Mouse (Mus musculus) heart, embryonic 11.5 days (tissue): ENCODE data around the gene Ttc8. TPM values are rescaled to one million over a fixed set of nuclear protein-coding genes. Genes with fewer than 3 reads are reported as not detected.

ENCODE experiments used
- ATAC-seq: fragments of 200-750 bp; cut with Nextera tagmentation; replicated peaks from 2 replicates; pipeline ENCODE4 v1.8.0; 2017; ENCODE audit warnings: moderate library complexity; ENCODE audit not compliant: insufficient number of reproducible peaks, low FRiP score, low TSS enrichment
- H3K27ac ChIP-seq: fragments of 300-500 bp; sonication (generic); 2 replicates; pipeline ENCODE4 v1.5.1; 2014; ENCODE audit warnings: mild to moderate bottlenecking, low read depth, low read length
- H3K27me3 ChIP-seq: fragments of 300-500 bp; sonication (generic); 2 replicates; pipeline ENCODE4 v1.6.1; 2014; ENCODE audit warnings: mild to moderate bottlenecking, low read length, mixed read lengths; ENCODE audit not compliant: control insufficient read depth, insufficient read depth
- H3K36me3 ChIP-seq: fragments of 300-500 bp; sonication (generic); 2 replicates; pipeline ENCODE4 v1.6.1; 2014; ENCODE audit warnings: mild to moderate bottlenecking, low read length, moderate library complexity, mixed read lengths; ENCODE audit not compliant: control insufficient read depth, insufficient read depth
- H3K4me1 ChIP-seq: fragments of 300-500 bp; sonication (generic); 2 replicates; pipeline ENCODE4 v1.6.1; 2014; ENCODE audit warnings: low read length; ENCODE audit not compliant: control insufficient read depth, insufficient read depth
- H3K4me2 ChIP-seq: fragments of 300-500 bp; sonication (generic); 2 replicates; pipeline ENCODE4 v1.6.1; 2014; ENCODE audit warnings: mild to moderate bottlenecking, moderate library complexity
- H3K4me3 ChIP-seq: fragments of 300-500 bp; sonication (generic); 2 replicates; pipeline ENCODE4 v1.5.1; 2014; ENCODE audit warnings: low read depth, low read length
- H3K9ac ChIP-seq: fragments of 300-500 bp; sonication (generic); 2 replicates; pipeline ENCODE4 v1.6.1; 2014; ENCODE audit warnings: mild to moderate bottlenecking, low read depth, low read length, moderate library complexity
- H3K9me3 ChIP-seq: fragments of 300-500 bp; sonication (generic); replicated peaks from 2 replicates; pipeline ENCODE4 v1.6.1; 2016; ENCODE audit warnings: low read length; ENCODE audit not compliant: control insufficient read depth
- WGBS: fragments of 180-500 bp; shearing (Covaris S2); extraction: QIAGEN DNeasy Blood & Tissue Kit; methylation state at CpG from one replicate; pipeline ENCODE4 v1.1.7; 2014; ENCODE audit not compliant: insufficient replicate concordance; 5-methylcytosine and 5-hydroxymethylcytosine counted together
- polyA plus RNA-seq: library from polyadenylated mRNA; unstranded; fragments of >200 nt; fragmentation: Nextera tagmentation; extraction: Ambion mirVana; gene quantifications from 2 replicates; pipeline ENCODE4 v1.2.1, GENCODE M21; 2014

The Ttc8 gene
- polyA plus RNA-seq, 1 experiment from 2014 or later = 17.4 TPM

- H3K4me2 ChIP-seq = no peak overlapping the region
- WGBS = 86% methylated on average over 3 of the region's 3 CpGs
- no peak overlapping the region for H3K27ac ChIP-seq
- no peaks in the 10 kb centered on the region for H3K27me3 ChIP-seq
- H3K9me3 ChIP-seq = no peaks in the 10 kb centered on the region
- H3K4me3 ChIP-seq = no peak overlapping the region
- ATAC-seq = no peak
- no peak overlapping the region for H3K9ac ChIP-seq
- peaks cover 2% of the 10 kb centered on the region; the same call in 1 of the 2 replicates for H3K36me3 ChIP-seq
- no peaks in the 10 kb centered on the region for H3K4me1 ChIP-seq
These were observed 60.7 kb downstream of the Ttc8 start for GRCm38 (mm10) chr12:98981081-98981480.

DNA sequence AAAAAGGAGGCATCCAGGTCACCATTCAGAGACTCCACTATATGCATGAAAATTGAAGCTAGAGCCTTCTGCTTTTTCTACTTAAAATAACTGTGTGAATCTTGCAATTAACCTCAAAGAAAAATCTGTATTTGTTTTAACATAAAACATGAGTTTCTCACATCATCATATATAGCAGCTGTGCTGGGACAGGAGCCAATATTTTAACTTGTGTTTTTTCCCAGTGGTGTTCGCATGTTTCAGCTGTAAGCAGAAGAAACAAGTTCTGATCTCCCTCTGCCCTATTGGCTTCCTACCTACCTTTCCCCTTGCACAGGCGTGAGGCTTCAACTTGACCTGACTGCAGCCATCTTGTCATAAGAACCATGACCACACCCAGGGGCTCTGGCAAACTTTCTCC, 64.4 kb downstream of the Ttc8 start:
- H3K9ac ChIP-seq = no peak overlapping the region
- H3K27ac ChIP-seq = no peak overlapping the region
- ATAC-seq = no peak
- H3K27me3 ChIP-seq = no peaks in the 10 kb centered on the region
- H3K9me3 ChIP-seq = no peaks in the 10 kb centered on the region
- H3K4me3 ChIP-seq = no peak overlapping the region
- no peak overlapping the region for H3K4me2 ChIP-seq
- H3K36me3 ChIP-seq = no peaks in the 10 kb centered on the region
- WGBS = 88% methylated on average over 2 of the region's 2 CpGs
- H3K4me1 ChIP-seq = no peaks in the 10 kb centered on the region

DNA sequence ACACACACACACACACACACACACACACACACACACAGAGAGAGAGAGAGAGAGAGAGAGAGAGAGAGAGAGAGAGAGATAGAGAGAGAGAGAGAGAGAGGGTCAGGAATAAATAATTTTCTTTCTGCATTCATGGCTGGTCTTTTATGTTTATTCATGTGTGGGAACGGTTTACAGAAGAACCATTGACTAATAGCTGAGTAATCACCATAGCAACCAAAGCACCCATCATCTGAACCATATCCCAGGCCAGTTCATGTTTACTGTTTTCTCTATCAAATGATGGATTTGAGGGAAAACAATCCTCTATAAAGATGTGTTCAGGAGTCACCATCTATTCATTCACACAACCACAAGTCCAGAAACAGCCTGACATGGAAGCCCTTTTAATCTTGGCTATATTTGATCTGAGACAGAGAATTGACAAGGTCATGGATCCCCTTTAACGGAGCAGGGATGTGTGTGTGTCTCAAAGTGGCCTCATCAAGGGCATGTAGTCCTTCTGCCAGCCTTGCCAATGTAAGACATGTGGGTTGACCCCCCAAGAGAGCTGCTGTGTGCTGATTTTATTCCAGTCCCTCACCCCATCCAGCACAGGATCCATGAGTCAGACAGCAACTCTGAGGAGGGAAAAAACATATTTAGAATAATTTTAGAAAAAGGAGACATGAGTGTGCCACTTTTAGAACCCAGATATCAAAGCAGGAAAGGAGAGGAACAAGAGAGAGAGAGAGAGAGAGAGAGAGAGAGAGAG, 70.9 kb downstream of the Ttc8 start:
- Histone ChIP-seq H3K9me3 (no peaks in the 10 kb centered on the region), H3K4me1 (no peaks in the 10 kb centered on the region), H3K27ac (no peak overlapping the region), H3K9ac (no peak overlapping the region), H3K36me3 (no peaks in the 10 kb centered on the region), H3K27me3 (no peaks in the 10 kb centered on the region), H3K4me2 (no peak overlapping the region), H3K4me3 (no peak overlapping the region)
- WGBS = 75% methylated on average over 2 of the region's 2 CpGs
- ATAC-seq = no peak

DNA sequence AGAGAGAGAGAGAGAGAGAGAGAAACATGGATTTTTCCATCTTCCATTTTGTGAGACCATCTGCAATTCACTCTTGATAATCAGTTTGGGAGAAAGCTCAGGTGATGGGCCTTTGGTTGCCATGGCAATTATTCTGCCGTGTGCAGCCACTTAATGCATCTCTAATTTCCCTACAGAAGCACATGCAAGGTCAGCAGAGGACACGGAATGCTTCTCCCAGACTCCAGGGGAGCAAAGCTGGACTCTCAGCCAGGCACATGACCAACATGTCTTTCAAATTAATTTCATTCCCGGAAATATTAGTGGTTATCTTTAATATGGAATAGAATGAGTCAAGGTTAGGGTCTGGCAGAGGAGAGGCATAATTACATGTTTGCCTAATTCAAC, 71.4 kb downstream of the Ttc8 start:
- Histone ChIP-seq H3K4me3 (no peak overlapping the region), H3K9me3 (no peaks in the 10 kb centered on the region)
- WGBS = 83% methylated on average over 3 of the region's 3 CpGs

GRCm38 (mm10) chr12:98993736-98994135, 73.4 kb downstream of the Ttc8 start:
- WGBS = 89% methylated on average over 2 of the region's 2 CpGs

More for the DNA sequence above, 71.4 kb downstream of the Ttc8 start:
- Histone ChIP-seq H3K4me2 (no peak overlapping the region), H3K27ac (no peak overlapping the region), H3K36me3 (no peaks in the 10 kb centered on the region), H3K27me3 (no peaks in the 10 kb centered on the region), H3K4me1 (no peaks in the 10 kb centered on the region), H3K9ac (no peak overlapping the region)
- no peak for ATAC-seq

GRCm38 (mm10) chr12:98994366-98994765, 74.0 kb downstream of the Ttc8 start:
- no peak overlapping the region for H3K9ac ChIP-seq
- no peak overlapping the region for H3K27ac ChIP-seq
- no peak overlapping the region for H3K4me2 ChIP-seq
- no peaks in the 10 kb centered on the region for H3K4me1 ChIP-seq
- H3K4me3 ChIP-seq = no peak overlapping the region
- WGBS = 77% methylated on average over 3 of the region's 3 CpGs
- H3K36me3 ChIP-seq = no peaks in the 10 kb centered on the region
- H3K27me3 ChIP-seq = no peaks in the 10 kb centered on the region
- no peak for ATAC-seq
- no peaks in the 10 kb centered on the region for H3K9me3 ChIP-seq

More at GRCm38 (mm10) chr12:98993736-98994135, 73.4 kb downstream of the Ttc8 start:
- Histone ChIP-seq H3K4me1 (no peaks in the 10 kb centered on the region), H3K9me3 (no peaks in the 10 kb centered on the region), H3K27ac (no peak overlapping the region), H3K4me3 (no peak overlapping the region), H3K4me2 (no peak overlapping the region), H3K27me3 (no peaks in the 10 kb centered on the region), H3K36me3 (no peaks in the 10 kb centered on the region), H3K9ac (no peak overlapping the region)
- ATAC-seq = no peak

- H3K4me2 ChIP-seq = no peak overlapping the region
- no peak overlapping the region for H3K4me3 ChIP-seq
- H3K9ac ChIP-seq = no peak overlapping the region
- 83% methylated on average over 1 of the region's 1 CpGs for WGBS
- H3K27ac ChIP-seq = no peak overlapping the region
- H3K27me3 ChIP-seq = no peaks in the 10 kb centered on the region
- no peaks in the 10 kb centered on the region for H3K9me3 ChIP-seq
- H3K36me3 ChIP-seq = no peaks in the 10 kb centered on the region
- H3K4me1 ChIP-seq = no peaks in the 10 kb centered on the region
- ATAC-seq = no peak
These were observed 75.5 kb downstream of the Ttc8 start for GRCm38 (mm10) chr12:98995881-98996280.

DNA sequence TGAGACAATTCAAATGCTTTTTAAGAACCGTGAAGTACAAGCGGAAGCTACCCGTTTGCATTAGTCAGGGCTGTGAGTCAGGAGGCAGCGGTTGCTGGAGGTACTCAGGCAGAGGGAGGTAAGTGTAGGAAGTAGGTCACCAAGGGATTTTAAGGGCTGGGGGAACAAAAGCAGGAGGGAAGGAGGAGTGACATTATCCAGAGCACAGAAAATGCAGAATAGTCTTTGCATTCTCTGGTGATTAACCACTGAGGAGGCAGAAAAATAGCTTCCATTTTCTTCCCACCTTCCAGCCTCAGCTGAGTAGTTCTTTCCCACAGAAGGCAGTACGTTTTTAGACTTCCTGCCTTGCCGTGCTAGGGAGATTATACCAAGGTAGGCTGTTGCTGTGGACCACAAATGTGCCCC, 76.2 kb downstream of the Ttc8 start:
- ATAC-seq = no peak
- Histone ChIP-seq H3K27me3 (no peaks in the 10 kb centered on the region), H3K4me1 (no peaks in the 10 kb centered on the region), H3K4me2 (no peak overlapping the region), H3K9ac (no peak overlapping the region), H3K9me3 (no peaks in the 10 kb centered on the region), H3K4me3 (no peak overlapping the region), H3K27ac (no peak overlapping the region), H3K36me3 (no peaks in the 10 kb centered on the region)
- 32% methylated on average over 6 of the region's 6 CpGs for WGBS

- 74% methylated on average over 5 of the region's 5 CpGs for WGBS
- no peak overlapping the region for H3K9ac ChIP-seq
- H3K36me3 ChIP-seq = no peaks in the 10 kb centered on the region
- ATAC-seq = no peak
- H3K27me3 ChIP-seq = no peaks in the 10 kb centered on the region
- no peak overlapping the region for H3K4me2 ChIP-seq
- H3K4me3 ChIP-seq = no peak overlapping the region
- H3K27ac ChIP-seq = no peak overlapping the region
- no peaks in the 10 kb centered on the region for H3K4me1 ChIP-seq
- H3K9me3 ChIP-seq = no peaks in the 10 kb centered on the region
These were observed 76.7 kb downstream of the Ttc8 start for GRCm38 (mm10) chr12:98997046-98997445.
